Mouse (Mus musculus) left cerebral cortex, adult 8-10 months (tissue): Measurements from ENCODE around the gene Mettl17. TPM values are rescaled to one million over a fixed set of nuclear protein-coding genes. Genes with fewer than 3 reads are reported as not detected.
"Not testable (repeated sequence)": the region's sequence is repeated elsewhere in the genome, so short reads cannot be mapped to it uniquely, and the experiment has no call there.

Source experiments
- DNase-seq, 2 experiments: peaks; one replicate each; pipeline ENCODE4 v3.0.0; 2022; ENCODE audit warnings: low spot score in 2 of 2
- total RNA-seq, 4 experiments: library from RNA; stranded (reverse); gene quantifications; 2 replicates each; pipeline ENCODE4 v1.2.4; 2022

The Mettl17 gene
- total RNA-seq: 10 to 100 TPM; 26.5 to 30.4 (median 28.4) TPM

- DNase-seq: peak; percentile 64 to 96
Measured at GRCm38 (mm10) chr14:51884598-51885331, at the start of gene Mettl17. Mettl17 (plus strand) TSS chr14:51884842.

- DNase-seq: not testable (repeated sequence)
Measured at GRCm38 (mm10) chr14:51838480-51838879, 46.2 kb upstream of the Mettl17 start.

GRCm38 (mm10) chr14:51842250-51842649 is 42.4 kb upstream of the Mettl17 start:
- DNase-seq: no peak

GRCm38 (mm10) chr14:51842781-51843180 is 41.9 kb upstream of the Mettl17 start:
- DNase-seq: no peak

GRCm38 (mm10) chr14:51843882-51844281 is 40.8 kb upstream of the Mettl17 start:
- no peak for DNase-seq

GRCm38 (mm10) chr14:51846566-51846965 is 38.1 kb upstream of the Mettl17 start:
- DNase-seq: no peak

GRCm38 (mm10) chr14:51851006-51851405 is 33.6 kb upstream of the Mettl17 start:
- DNase-seq: not testable (repeated sequence)

GRCm38 (mm10) chr14:51853399-51853798 is 31.2 kb upstream of the Mettl17 start, which contains the start of gene Ear6:
Ear6 (plus strand) TSS chr14:51853699.
- no peak for DNase-seq

- not testable (repeated sequence) for DNase-seq
Measured at GRCm38 (mm10) chr14:51855280-51855679, 29.4 kb upstream of the Mettl17 start.

GRCm38 (mm10) chr14:51863603-51864002 is 21.0 kb upstream of the Mettl17 start:
- not testable (repeated sequence) for DNase-seq

- no peak for DNase-seq
Measured at GRCm38 (mm10) chr14:51870756-51871155, 13.9 kb upstream of the Mettl17 start.

GRCm38 (mm10) chr14:51871741-51872140 is 12.9 kb upstream of the Mettl17 start:
- DNase-seq: no peak

GRCm38 (mm10) chr14:51877517-51877916 is 7.1 kb upstream of the Mettl17 start:
- DNase-seq: no peak

- peak in 1 of 2 experiments; percentile 72 for DNase-seq
Measured at GRCm38 (mm10) chr14:51883527-51884030, 1.1 kb upstream of the Mettl17 start.

- DNase-seq: no peak
Measured at GRCm38 (mm10) chr14:51884031-51884544, 554 bp upstream of the Mettl17 start.

GRCm38 (mm10) chr14:51886051-51886450 is 1.4 kb downstream of the Mettl17 start:
- DNase-seq: no peak

- no peak for DNase-seq
Measured at GRCm38 (mm10) chr14:51889833-51890232, 5.2 kb downstream of the Mettl17 start.

GRCm38 (mm10) chr14:51892191-51892939 is 7.7 kb downstream of the Mettl17 start, which contains the start of gene Slc39a2:
Slc39a2 (plus strand) TSS chr14:51892889.
- no peak for DNase-seq

- no peak for DNase-seq
Measured at GRCm38 (mm10) chr14:51893094-51893794, 8.6 kb downstream of the Mettl17 start.

- DNase-seq: no peak
Measured at GRCm38 (mm10) chr14:51893809-51894208, 9.2 kb downstream of the Mettl17 start.

- DNase-seq: no peak
Measured at GRCm38 (mm10) chr14:51895071-51895470, 10.4 kb downstream of the Mettl17 start.
